Mouse (Mus musculus): Measurements from ENCODE around the gene Asb8. TPM values are rescaled to one million over a fixed set of nuclear protein-coding genes. Genes with fewer than 3 reads are reported as not detected.

The Asb8 gene
- polyA plus RNA-seq, 1 experiment from 2014 or later, result 22.8 TPM

Other genes starting within 250 kb of the Asb8 start
- 12.2 and 14.4 TPM in 2 replicates for gene Tmem106c, start 201.4 kb downstream of the Asb8 start, polyA plus RNA-seq (2015; fragmentation: Nextera tagmentation; extraction: Ambion mirVana)
- gene Col2a1, start 160.9 kb downstream of the Asb8 start, polyA plus RNA-seq (2015; fragmentation: Nextera tagmentation; extraction: Ambion mirVana), result 0.09 and 0.12 TPM in 2 replicates
- gene Pfkm, start 73.0 kb downstream of the Asb8 start, polyA plus RNA-seq (2015; fragmentation: Nextera tagmentation; extraction: Ambion mirVana), result 21.1 and 22.7 TPM in 2 replicates
- gene Senp1, start 71.9 kb downstream of the Asb8 start, polyA plus RNA-seq (2015; fragmentation: Nextera tagmentation; extraction: Ambion mirVana), result 12.5 and 12.9 TPM in 2 replicates
- 0.07 TPM in 1 of 2 replicates, not detected in the other for gene Ccdc184, start 1.5 kb upstream of the Asb8 start, polyA plus RNA-seq (2015; fragmentation: Nextera tagmentation; extraction: Ambion mirVana)
- not detected in 2 replicates for gene Olfr288, start 29.9 kb upstream of the Asb8 start, polyA plus RNA-seq (2015; fragmentation: Nextera tagmentation; extraction: Ambion mirVana)
- gene Gm44579, start 55.4 kb upstream of the Asb8 start, polyA plus RNA-seq (2015; fragmentation: Nextera tagmentation; extraction: Ambion mirVana), result not detected in 2 replicates
- not detected in 2 replicates for gene Olfr287, start 55.4 kb upstream of the Asb8 start, polyA plus RNA-seq (2015; fragmentation: Nextera tagmentation; extraction: Ambion mirVana)
- gene Olfr286, start 68.8 kb upstream of the Asb8 start, polyA plus RNA-seq (2015; fragmentation: Nextera tagmentation; extraction: Ambion mirVana), result not detected in 2 replicates
- not detected in 2 replicates for gene H1fnt, start 91.7 kb upstream of the Asb8 start, polyA plus RNA-seq (2015; fragmentation: Nextera tagmentation; extraction: Ambion mirVana)
- 0.14 and 0.15 TPM in 2 replicates for gene Zfp641, start 130.5 kb upstream of the Asb8 start, polyA plus RNA-seq (2015; fragmentation: Nextera tagmentation; extraction: Ambion mirVana)
- not detected in 2 replicates for gene Olfr285, start 151.7 kb upstream of the Asb8 start, polyA plus RNA-seq (2015; fragmentation: Nextera tagmentation; extraction: Ambion mirVana)
- not detected in 2 replicates for gene Olfr284, start 175.4 kb upstream of the Asb8 start, polyA plus RNA-seq (2015; fragmentation: Nextera tagmentation; extraction: Ambion mirVana)
- not detected in 2 replicates for gene Olfr283, start 215.3 kb upstream of the Asb8 start, polyA plus RNA-seq (2015; fragmentation: Nextera tagmentation; extraction: Ambion mirVana)

All from liver, embryonic 16.5 days (tissue).